Mouse (Mus musculus) c-Kit-positive CD71-negative TER-119-negative erythroid progenitor cells, embryonic 14.5 days (primary cell): ENCODE results near the gene Pdzd2.

Experiments
- DNase-seq: peaks from one replicate; pipeline ENCODE4 v3.0.0-alpha.2; 2013; ENCODE audit warnings: low read depth

Pdzd2 gene

DNA sequence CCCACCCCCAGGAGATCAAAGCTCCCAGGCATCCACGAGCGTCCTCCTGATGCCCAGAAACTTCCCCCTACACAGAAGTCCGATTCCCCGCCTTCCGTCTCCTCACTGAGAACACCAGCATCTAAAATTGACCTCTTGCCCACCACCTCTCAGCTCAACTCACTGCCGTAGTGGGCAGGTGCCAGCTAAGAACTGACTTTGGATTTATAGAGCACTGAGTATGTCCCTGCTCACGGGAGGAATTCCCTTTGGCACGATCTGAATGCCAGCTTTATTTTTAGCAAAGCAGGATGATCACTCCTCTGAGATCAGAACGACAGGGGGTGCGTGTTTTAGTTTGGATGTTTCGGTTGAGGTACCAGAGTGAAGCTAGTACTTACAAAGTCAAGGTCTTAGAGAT, 7.1 kb downstream of the Pdzd2 start:
- no peak for DNase-seq

DNA sequence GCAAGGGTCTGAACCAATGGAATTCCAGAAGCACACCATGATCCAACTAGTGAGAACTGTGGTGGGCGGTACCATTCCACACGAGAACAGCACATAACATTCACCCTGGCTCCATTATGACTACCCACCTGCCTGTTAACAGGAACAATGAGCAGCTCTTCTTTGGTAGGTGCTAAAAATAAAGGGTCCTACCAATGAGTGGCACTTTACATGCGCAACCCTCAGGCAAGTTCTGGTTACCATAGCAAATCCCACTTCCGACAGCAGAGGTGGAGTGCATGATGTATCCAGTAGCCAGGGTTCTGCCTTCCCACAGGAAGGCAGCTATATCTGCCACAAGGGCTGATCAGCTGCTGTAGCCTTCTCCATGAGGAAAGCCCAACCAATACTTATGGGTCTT, 11.3 kb downstream of the Pdzd2 start:
- no peak for DNase-seq

DNA sequence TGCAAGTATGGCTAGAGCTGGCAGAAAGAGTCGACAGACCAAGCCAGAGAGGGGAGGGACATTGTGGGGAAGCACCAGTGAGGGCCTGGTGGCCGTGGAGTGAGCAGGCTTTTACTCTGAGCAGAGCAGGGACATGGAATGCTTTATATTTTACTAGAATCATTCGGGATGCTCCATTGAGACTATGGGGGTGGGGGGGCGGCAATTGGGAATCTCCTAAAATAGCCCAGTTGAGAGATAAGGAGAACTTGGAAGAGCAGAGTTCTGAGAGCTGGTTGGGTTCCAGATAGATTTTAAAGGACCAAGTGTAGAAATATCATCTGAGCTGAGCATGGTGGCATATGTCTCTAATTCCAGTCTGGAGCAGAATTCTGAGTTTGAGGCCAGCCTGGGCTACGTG, 14.5 kb downstream of the Pdzd2 start:
- no peak for DNase-seq

DNA sequence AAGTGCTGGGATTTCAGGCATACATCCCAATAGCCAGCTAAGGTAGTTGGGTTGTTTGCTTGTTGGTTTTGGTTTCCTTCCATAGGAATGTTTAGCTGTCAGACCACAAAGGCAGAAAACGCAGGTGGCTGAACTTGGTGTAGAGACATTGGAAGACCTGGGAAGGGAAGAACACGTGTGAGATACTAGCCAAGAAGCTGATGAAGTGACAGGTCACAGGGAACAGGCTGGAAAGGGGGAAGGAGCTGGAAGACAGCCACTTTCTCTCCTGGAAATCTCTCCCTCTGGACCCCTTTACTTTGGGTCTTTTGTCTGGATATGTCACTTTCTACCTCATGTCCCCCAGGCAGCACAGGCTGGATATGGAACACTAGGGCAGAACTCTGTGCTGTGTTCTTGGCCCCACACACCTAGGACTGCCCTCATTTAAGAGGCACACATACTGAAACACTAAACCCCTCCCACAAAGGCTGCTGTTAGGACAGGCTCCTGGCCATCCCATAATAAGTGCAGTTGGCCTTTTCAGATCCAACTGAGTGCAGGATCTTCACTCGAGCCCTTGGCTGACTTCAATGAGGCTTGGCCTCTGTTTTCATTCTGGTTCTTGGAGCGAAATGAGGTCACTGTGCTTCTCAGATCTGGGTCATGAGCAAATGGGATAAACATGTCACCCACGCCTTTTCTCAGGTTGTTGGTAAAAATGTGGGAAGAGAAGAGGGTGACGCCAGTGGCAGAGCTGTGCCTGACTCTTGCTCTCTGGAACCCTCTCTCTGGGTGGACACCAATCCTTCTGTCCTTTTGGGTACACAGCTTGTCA, 17.8 kb downstream of the Pdzd2 start:
- DNase-seq, result no peak

DNA sequence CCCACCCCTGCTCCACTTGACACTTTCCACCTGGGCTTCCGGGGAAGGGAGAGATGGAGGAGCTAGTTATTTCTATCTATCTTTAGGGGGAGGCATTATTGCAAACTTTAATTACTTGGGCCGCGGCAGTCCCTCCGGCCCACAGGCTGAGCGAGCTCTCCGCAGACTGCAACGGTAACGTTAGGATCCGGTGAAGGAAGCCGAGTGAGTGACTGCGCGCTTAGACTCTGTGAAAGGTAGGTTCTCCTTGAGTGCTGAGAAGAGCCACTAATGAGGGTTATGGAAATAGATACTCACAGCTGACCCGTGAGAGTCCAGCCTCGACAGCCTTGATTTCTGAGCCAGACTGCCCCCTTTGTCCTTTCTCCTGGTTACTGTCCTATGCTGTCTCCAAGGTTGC, 20.9 kb downstream of the Pdzd2 start:
- DNase-seq, result no peak

DNA sequence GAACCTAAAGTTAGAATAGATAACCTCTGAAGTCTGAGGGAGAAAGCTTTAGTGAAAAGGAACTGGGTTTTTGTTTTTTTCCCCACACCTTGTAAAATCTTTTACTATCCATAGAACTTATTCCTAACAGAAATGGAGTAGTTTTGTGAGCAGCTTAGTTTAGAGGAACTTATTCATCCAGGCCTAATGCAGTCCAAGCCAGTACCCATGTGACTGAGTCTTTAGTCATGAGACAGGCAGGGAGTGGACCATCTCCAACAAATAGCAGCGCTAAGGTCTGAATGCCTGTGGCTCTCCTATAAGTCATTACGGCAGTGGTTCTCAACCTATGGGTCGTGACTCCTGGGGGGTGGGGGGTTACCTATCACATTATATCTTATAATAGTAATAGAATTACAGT, 22.3 kb downstream of the Pdzd2 start:
- DNase-seq, result no peak

DNA sequence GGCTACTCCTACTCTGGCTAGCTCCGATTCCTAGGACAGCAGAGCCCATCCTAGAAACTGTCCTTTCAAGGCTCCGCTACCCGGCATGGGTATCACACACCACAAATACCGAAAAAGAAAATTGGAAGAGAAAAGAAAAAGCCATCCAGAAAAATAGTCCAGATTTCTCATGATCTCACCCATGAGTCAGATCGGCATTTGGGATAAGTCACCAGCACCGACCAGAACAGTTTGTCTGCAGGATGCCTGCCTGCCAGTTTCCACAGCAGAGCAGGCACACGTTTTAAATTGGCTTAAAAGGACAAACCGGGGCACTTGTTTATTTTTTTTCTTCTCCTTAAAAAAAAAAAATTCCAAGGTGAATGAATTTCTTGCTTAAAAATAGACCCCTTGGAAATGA, 22.8 kb downstream of the Pdzd2 start:
- DNase-seq, result no peak

DNA sequence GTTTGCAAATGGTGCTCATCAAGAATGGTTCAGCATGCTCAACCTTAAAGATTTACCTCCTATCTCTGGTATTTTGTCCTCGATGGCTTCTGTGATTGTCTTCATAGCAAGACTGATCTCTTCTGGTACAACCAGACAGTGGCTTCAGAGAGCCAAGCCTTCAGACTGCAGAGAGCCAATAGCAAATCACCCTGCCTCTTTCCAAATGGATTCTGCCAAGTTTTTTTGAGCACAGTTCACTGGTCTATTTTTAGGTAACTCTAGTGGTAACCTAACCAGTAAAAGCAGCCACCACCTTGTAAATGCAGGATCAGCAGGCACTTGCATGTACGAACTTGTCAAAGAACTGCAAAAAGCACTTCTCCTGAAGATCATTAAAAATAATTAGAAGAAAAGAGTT, 25.4 kb downstream of the Pdzd2 start:
- no peak for DNase-seq

DNA sequence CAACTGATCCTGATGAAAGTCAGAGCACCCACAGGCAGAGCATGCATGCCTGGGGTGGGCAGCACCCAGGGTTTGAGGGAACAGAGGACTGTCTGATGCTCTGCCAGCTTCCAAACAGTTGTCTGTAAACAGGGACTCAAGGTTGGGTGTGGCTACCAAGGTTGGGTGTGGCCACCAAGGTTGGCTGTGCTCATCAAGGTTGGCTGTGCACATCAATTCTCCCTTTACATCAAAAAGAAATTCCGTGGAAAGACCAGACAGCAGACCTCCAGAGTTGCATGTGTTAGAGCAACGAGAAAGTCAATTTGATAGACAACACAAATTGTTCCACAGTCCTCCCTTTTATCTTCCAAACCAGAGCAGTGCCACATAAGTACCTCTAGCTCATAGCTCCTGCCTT, 26.5 kb downstream of the Pdzd2 start:
- DNase-seq, result no peak

DNA sequence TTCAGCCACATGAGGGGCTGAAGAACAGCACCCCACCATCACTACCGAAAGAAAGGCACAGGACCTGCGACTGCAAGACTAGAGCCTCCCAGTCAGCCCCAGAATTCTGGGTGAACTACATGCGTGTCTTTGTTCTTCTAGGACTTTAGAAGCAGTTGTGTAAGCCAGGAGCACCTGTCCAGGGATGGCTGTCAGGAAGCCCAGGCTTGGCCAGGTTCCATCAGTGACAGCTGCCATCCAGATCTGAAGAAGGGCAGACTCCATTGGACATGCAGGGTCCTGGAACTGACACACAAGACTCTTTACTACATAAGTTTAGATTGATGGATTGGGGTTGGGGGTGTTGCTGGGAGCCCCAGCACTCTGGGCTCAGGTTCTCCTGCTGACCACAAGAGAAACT, 29.7 kb downstream of the Pdzd2 start:
- no peak for DNase-seq

DNA sequence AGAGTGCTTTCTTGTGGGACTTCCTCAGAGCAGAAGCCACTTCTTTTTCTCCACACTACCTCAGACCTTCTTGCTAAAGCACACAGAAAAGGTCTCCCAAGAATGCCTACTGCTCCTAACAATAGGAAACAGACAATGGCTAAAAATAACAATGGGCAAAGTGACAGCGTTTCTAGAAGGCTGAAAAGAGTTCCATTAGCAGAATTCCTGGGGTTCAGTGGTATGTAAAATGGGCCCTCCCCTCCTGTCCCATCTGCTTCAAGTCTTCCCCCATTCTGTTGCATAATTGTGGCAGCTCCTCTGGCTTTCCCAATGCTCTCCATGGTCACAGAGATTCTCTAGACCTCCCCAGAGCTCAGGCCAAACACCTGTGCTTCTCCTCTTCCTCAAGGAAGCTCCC, 31.4 kb downstream of the Pdzd2 start:
- no peak for DNase-seq

DNA sequence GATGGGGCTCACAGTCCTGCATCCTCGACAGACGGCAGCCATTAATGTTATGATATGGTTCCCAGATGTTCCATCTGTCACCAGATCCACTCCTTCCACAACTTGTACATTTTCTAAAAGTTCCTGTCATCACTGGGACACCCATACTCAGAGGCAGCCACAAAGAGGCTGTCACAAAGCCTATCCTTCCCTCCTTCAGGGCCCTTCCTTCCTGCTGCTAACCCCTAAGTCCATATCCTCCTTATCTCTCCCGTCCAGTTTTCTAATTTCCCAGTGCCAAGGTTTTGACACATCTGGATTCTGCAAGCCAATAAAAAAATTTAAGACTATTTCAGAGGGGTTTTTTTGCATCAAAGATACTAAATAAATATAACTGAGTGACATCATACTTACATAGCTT, 32.8 kb downstream of the Pdzd2 start:
- no peak for DNase-seq

DNA sequence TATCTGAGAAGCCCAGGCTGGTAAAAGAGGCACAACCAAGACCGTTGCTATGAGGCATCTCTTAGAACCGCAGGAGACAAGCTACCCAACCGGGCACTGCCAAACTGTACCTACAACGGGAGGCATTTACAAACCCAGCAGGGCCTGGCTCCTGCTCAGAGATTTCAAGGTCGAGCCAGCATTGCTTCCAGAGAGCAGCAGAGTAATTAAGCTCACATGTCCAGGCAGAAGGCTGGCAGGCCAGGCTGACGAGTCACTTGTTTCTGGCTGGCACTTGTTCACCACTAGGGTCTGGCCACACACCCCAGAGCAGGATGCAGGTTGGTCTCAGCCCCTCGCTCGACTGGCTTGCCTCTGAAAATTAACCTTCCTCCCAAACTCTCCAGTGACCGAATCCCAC, 39.4 kb downstream of the Pdzd2 start:
- DNase-seq, result no peak

DNA sequence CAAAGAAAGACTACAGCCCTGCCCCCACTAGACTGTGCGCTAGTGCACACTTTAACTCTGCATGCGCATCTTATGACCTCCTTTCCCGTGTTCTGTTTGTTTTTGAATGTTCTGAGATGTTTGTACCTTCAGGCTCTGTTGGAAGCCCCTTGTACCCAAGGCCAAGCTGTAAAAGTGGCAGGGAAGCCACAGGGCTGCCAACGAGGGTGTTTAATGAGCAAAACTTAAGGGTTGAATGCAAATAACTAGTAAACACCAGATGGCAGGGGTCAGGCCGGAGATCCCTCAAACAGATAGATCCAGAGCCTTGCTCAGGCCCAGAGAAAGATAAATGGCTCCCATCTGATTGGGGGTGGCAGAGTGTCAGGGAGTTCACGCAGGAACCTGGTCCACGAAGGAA, 42.0 kb downstream of the Pdzd2 start:
- no peak for DNase-seq

DNA sequence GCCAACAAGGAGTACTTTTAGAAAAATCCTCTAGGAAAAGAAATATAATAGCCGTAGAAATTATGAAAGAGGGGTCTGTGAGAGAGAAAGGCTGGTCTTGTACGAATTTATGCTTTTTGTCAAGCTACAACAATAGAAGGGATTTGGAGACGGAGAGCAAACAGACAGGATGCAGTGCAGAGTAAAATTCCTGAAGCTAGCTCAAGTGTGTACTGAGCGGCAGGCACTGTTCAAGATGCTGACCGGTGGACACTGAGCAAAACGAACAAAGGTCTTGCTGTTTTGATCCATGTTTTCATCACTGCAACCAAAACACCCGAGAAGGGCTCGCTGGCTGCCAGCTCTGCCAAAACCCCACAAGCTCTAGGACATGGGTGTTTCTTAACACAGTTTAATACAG, 42.8 kb downstream of the Pdzd2 start:
- DNase-seq, result no peak

DNA sequence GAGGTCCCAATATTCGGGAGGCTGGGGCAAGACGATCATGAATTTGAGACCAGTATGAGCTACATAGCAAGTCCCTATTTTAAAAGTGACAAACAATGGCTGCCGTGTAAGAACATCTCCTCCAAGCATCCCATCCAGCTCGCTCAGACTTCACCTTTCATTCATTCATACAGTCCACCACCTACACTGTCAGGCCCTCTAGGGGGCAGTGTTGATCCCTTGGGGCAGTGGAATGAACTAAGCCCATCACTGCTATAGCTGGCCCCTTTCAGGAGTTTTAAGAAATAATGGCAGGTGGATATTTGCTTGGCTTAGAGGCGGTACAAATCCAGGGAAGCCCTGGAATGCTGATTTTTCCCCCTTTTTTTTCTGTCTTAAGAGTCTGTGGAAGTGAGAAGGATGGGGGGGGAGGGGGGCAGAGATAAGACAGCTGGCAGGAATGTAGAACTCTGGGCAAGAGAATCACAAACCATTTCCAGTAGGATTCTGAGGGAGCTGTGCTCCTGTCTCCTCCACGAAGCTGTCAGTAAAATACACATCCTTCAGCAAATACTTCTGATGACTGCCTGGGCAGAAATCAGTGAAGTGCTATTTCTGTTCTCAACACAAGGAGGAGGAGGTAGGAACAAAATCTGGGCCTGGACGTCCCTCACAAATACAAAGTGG, 49.9 kb downstream of the Pdzd2 start:
- no peak for DNase-seq

DNA sequence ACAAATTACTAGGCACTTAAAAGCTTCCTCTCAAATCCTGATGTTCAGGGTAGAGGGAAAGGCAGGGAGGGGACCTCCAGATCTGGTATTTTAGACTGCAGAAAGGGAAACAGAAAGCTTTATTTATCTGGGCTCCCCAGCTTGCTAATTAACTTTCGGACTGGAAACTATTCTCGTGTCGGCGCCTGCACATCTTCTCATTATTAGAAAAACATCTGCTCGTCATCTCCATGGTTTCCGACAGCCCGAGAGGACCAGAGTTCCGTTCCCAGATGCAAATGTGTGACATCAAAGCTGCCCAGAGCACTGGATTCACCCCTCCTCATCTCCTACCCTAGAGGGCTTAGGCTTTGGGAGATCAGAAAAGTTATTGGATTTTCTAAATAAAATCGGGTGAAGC, 57.2 kb downstream of the Pdzd2 start:
- DNase-seq, result no peak

DNA sequence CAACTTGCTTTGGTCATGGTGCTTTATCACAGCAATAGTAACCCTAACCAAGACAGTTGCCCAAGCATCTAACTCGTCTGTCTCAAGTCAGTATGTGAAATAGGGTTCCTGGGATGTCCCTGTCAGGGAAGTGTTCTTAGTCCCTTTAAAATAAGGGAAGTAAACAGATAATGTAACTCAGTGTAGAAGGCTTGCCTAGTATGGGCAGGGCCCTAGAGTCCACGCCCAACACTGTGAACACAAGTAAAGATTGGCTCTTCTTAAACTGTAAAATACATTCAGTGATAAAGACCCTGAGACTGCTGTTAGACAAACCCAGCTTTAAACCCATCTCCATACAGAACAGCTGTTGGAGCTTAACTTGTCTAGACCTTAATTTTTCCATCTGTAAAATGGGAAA, 57.8 kb downstream of the Pdzd2 start:
- DNase-seq, result no peak

DNA sequence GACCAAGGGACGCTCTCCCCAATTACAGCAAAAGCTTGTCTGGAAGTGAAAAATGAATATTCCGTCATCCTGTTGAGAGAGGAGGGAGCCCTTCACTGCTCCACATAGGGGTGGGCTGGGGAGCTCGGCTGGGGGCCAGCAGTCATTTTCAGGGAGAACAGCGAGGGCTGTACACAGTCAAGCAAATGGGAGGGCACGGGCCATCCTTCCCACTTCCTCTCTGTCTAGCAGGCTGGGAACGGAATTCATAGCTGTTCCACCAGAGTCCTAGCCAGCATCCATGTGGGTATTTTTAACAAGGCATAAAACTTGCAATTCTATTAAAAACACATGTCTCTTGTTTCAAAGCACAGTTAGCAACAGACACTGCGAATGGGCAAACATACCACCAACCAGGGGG, 59.0 kb downstream of the Pdzd2 start:
- DNase-seq, result no peak

DNA sequence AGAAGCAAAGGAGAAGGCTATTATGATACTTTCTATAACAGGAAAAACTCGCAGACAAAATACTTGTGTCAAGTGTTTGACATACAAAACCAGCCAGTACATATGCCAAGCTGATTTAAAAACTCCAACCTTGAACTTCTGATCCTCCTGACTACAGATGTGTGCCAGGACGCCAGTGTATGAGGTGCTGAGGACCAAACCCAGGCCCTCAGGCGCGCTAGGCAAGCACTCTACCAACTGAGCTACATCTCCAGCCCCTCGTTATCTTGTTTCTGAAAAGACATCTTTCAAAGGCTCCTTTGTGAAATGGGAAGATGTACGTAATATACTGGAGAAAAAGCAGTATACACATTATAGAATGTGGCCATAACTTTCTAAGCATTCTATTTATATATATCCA, 59.7 kb downstream of the Pdzd2 start:
- DNase-seq, result no peak

DNA sequence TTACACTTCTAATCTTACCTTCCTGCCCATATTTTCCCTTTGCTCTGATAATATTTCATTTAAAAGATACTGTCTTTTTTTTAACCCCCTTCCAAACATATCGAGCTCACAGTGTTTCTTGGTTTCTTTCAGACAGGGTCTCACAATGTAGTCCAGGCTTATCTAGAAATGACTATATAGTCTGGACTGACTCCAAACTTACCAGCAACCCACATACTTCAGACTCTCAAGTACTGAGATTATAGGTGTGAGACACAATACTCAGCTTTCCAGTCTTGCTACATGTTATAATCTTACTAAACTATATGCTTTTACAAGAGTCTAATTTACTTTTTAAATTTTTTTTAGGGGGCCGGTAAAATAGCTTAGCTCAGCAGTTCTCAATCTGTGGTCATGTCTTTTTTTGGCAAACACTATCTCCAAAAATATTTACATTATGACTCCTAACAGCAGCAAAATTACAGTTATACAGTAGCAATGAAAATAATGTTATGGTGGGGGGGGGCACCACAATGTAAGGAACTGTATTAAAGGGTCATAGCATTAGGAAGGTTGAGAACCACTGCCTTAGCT, 61.1 kb downstream of the Pdzd2 start:
- DNase-seq, result no peak

DNA sequence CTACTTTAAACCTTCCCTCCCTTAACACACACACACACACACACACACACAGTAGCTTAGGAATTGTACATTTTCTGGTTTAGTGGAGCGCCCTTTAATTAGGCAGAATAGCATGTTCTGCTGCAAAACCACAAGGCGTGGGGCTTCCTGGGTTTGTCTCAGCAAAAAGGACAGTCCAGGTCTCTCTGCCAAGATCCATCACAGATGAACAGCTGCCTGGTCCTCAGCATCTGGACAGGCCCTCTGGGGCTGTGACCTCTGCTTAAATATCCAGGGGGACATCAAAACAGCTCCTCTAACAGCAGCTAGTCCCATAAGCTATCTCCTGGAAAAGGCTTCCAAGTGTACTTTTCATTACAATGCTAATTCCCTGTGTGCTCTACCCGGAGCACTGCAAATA, 64.4 kb downstream of the Pdzd2 start:
- DNase-seq, result no peak

DNA sequence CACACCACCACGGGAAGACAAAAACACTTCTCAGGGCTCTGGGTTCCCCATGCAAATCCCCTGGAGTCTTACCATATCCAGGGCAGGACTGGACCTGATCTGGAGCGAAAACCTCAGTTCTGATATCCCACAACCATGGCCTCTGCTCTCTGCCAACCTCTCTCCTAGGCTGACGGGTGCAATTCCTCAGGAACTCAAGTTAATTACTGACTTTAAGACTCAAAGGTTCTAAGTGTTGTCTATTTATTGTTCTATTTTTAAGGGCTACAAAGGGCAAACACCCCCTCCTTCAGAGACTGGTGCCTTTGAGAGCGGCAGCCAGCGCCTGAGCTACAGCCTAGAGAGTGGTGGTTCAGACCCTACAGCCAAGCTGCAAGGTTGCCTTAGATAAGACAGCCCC, 65.7 kb downstream of the Pdzd2 start:
- DNase-seq, result no peak
